Mouse (Mus musculus) stomach, embryonic 14.5 days (tissue): ENCODE results near the gene Sorcs3. TPM values are rescaled to one million over a fixed set of nuclear protein-coding genes. Genes with fewer than 3 reads are reported as not detected.

Experiments used
- ATAC-seq: fragments of 200-750 bp; cut with Nextera tagmentation; 2 replicates; pipeline ENCODE4 v1.8.0; 2017; ENCODE audit warnings: low read depth, moderate TSS enrichment; ENCODE audit not compliant: insufficient number of reproducible peaks, insufficient read depth, low FRiP score
- H3K27ac ChIP-seq: fragments of 300-500 bp; sonication (generic); 2 replicates; pipeline ENCODE4 v1.5.1; 2014; ENCODE audit warnings: mild to moderate bottlenecking, low read length, moderate library complexity, mixed read lengths
- H3K27me3 ChIP-seq: fragments of 300-500 bp; sonication (generic); 2 replicates; pipeline ENCODE4 v1.6.1; 2014; ENCODE audit warnings: low read length, control low read depth, mixed read lengths; ENCODE audit not compliant: control insufficient read depth, insufficient read depth
- H3K36me3 ChIP-seq: fragments of 300-500 bp; sonication (generic); 2 replicates; pipeline ENCODE4 v1.6.1; 2014; ENCODE audit warnings: mild to moderate bottlenecking, control low read depth, low read length, moderate library complexity, mixed read lengths; ENCODE audit not compliant: control insufficient read depth, insufficient read depth
- H3K4me1 ChIP-seq: fragments of 300-500 bp; sonication (generic); 2 replicates; pipeline ENCODE4 v1.6.1; 2014; ENCODE audit warnings: low read length, control low read depth, mixed read lengths; ENCODE audit not compliant: control insufficient read depth, insufficient read depth
- H3K4me2 ChIP-seq: fragments of 300-500 bp; sonication (generic); replicated peaks from 2 replicates; pipeline ENCODE4 v1.6.1; 2014; ENCODE audit warnings: low read depth, low read length, control low read depth
- H3K4me3 ChIP-seq: fragments of 300-500 bp; sonication (generic); 2 replicates; pipeline ENCODE4 v1.5.1; 2014; ENCODE audit warnings: low read depth, low read length, control low read depth
- H3K9ac ChIP-seq: fragments of 300-500 bp; sonication (generic); replicated peaks from 2 replicates; pipeline ENCODE4 v1.6.1; 2014; ENCODE audit warnings: low read depth, mild to moderate bottlenecking, control low read depth, low read length, moderate library complexity, mixed read lengths
- H3K9me3 ChIP-seq: fragments of 300-500 bp; sonication (generic); 2 replicates; pipeline ENCODE4 v1.6.1; 2016; ENCODE audit warnings: low read depth, low read length, control low read depth; ENCODE audit not compliant: control insufficient read depth
- WGBS: fragments of 180-500 bp; shearing (Covaris S2); extraction: QIAGEN DNeasy Blood & Tissue Kit; methylation state at CpG from one replicate; pipeline ENCODE4 v1.1.7; 2014; 5-methylcytosine and 5-hydroxymethylcytosine counted together
- polyA plus RNA-seq: library from polyadenylated mRNA; unstranded; fragments of >200 nt; fragmentation: Nextera tagmentation; extraction: Ambion mirVana; gene quantifications from 2 replicates; pipeline ENCODE4 v1.2.1, GENCODE M21; 2014

Gene Sorcs3
- polyA plus RNA-seq, 1 experiment from 2014 or later, result 1.8 TPM

- Histone ChIP-seq H3K36me3 (no peaks in the 10 kb centered on the region), H3K4me3 (no peak overlapping the region), H3K4me1 (no peaks in the 10 kb centered on the region), H3K9me3 (no peaks in the 10 kb centered on the region), H3K27me3 (no peaks in the 10 kb centered on the region), H3K9ac (no peak overlapping the region), H3K4me2 (no peak overlapping the region), H3K27ac (no peak overlapping the region)
- ATAC-seq, result no peak
- WGBS, result 85% methylated on average over 4 of the region's 4 CpGs
These were observed 223.4 kb downstream of the Sorcs3 start for GRCm38 (mm10) chr19:48429263-48429662.

GRCm38 (mm10) chr19:48429755-48430154 is 223.9 kb downstream of the Sorcs3 start:
- Histone ChIP-seq H3K27me3 (no peaks in the 10 kb centered on the region), H3K27ac (no peak overlapping the region), H3K4me1 (no peaks in the 10 kb centered on the region), H3K9me3 (no peaks in the 10 kb centered on the region), H3K4me2 (no peak overlapping the region), H3K4me3 (no peak overlapping the region), H3K9ac (no peak overlapping the region), H3K36me3 (no peaks in the 10 kb centered on the region)
- no peak for ATAC-seq
- 33% methylated on average over 2 of the region's 2 CpGs for WGBS

- Histone ChIP-seq H3K4me1 (no peaks in the 10 kb centered on the region), H3K4me2 (no peak overlapping the region), H3K36me3 (no peaks in the 10 kb centered on the region), H3K9ac (no peak overlapping the region), H3K4me3 (no peak overlapping the region), H3K27ac (no peak overlapping the region), H3K27me3 (no peaks in the 10 kb centered on the region), H3K9me3 (no peaks in the 10 kb centered on the region)
- WGBS, result 84% methylated on average over 5 of the region's 5 CpGs
- no peak for ATAC-seq
These were observed 224.5 kb downstream of the Sorcs3 start for GRCm38 (mm10) chr19:48430328-48430727.

GRCm38 (mm10) chr19:48438450-48438849 is 232.6 kb downstream of the Sorcs3 start:
- Histone ChIP-seq H3K4me3 (no peak overlapping the region), H3K9me3 (no peaks in the 10 kb centered on the region), H3K4me1 (no peaks in the 10 kb centered on the region), H3K36me3 (no peaks in the 10 kb centered on the region), H3K27me3 (no peaks in the 10 kb centered on the region), H3K4me2 (no peak overlapping the region), H3K27ac (no peak overlapping the region), H3K9ac (no peak overlapping the region)
- no peak for ATAC-seq
- 94% methylated on average over 1 of the region's 1 CpGs for WGBS

DNA sequence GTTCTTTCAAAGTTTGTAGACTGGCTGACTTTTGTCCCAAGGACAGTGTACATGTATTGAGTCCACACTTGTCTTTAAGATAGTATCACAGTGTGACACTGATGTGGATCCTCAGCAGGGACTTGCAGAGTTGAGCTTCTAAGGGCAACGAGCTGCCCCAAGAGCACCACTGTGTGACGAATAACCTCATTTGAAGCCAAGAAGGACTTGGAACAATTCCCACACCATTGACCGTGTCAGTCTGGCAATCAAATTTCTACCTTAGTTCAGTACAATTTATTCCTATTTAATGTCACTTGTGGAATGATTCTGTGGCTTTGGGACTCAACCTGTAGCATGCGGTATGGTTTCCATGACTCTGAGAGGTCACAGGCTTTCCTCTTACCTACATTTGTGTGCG is 255.3 kb downstream of the Sorcs3 start:
- no peaks in the 10 kb centered on the region for H3K9me3 ChIP-seq
- no peaks in the 10 kb centered on the region for H3K27me3 ChIP-seq
- 89% methylated on average over 5 of the region's 5 CpGs for WGBS
- H3K4me3 ChIP-seq, result no peak overlapping the region
- no peak overlapping the region for H3K4me2 ChIP-seq
- no peaks in the 10 kb centered on the region for H3K4me1 ChIP-seq
- no peak for ATAC-seq
- H3K9ac ChIP-seq, result no peak overlapping the region
- no peaks in the 10 kb centered on the region for H3K36me3 ChIP-seq
- no peak overlapping the region for H3K27ac ChIP-seq

- no peak overlapping the region for H3K27ac ChIP-seq
- no peak overlapping the region for H3K4me3 ChIP-seq
- no peaks in the 10 kb centered on the region for H3K9me3 ChIP-seq
- H3K27me3 ChIP-seq, result no peaks in the 10 kb centered on the region
- no peak overlapping the region for H3K9ac ChIP-seq
- no peak for ATAC-seq
- no peak overlapping the region for H3K4me2 ChIP-seq
- WGBS, result 83% methylated on average over 3 of the region's 3 CpGs
- no peaks in the 10 kb centered on the region for H3K36me3 ChIP-seq
- H3K4me1 ChIP-seq, result no peaks in the 10 kb centered on the region
These were observed 256.6 kb downstream of the Sorcs3 start for GRCm38 (mm10) chr19:48462426-48462825.

- Histone ChIP-seq H3K4me3 (no peak overlapping the region), H3K4me2 (no peak overlapping the region), H3K36me3 (no peaks in the 10 kb centered on the region), H3K27me3 (no peaks in the 10 kb centered on the region), H3K9me3 (no peaks in the 10 kb centered on the region), H3K4me1 (no peaks in the 10 kb centered on the region), H3K9ac (no peak overlapping the region), H3K27ac (no peak overlapping the region)
- ATAC-seq, result no peak
- WGBS, result 62% methylated on average over 3 of the region's 3 CpGs
These were observed 257.7 kb downstream of the Sorcs3 start for GRCm38 (mm10) chr19:48463494-48463893.

GRCm38 (mm10) chr19:48467471-48467870 is 261.6 kb downstream of the Sorcs3 start:
- H3K9me3 ChIP-seq, result no peaks in the 10 kb centered on the region
- H3K4me3 ChIP-seq, result no peak overlapping the region
- no peak for ATAC-seq
- no peaks in the 10 kb centered on the region for H3K4me1 ChIP-seq
- 61% methylated on average over 4 of the region's 4 CpGs for WGBS
- H3K4me2 ChIP-seq, result no peak overlapping the region
- no peak overlapping the region for H3K9ac ChIP-seq
- no peaks in the 10 kb centered on the region for H3K27me3 ChIP-seq
- H3K36me3 ChIP-seq, result no peaks in the 10 kb centered on the region
- H3K27ac ChIP-seq, result no peak overlapping the region

DNA sequence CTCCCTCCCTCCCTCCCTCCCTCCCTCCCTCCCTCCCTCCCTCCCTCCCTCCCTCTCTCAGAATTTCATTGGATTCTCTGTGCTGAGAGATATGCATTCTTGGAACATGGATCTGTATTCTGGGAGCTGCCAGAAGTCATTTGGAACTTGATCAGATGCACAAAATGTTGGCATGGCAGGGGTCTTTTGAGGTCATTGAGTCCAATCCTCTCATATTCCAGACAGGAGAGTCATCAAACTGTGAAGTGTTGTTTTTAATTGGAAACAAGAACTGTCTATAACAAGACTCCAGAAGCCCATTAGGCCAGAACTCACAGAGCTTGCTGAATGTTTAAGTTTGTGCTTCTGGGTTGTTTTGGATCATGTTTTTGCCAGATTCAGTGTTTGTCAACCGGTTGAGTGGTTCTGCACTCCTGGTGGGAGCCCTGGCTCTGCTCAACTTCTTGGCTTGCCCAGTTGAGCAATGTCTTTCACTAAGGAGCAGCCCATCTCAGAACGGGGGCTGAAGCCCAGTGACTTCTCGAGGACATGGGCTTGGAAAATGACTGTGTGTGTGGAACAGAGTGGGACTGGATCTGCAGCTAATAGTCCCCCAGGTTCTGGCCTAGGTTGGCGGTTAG is 264.1 kb downstream of the Sorcs3 start:
- 89% methylated on average over 4 of the region's 4 CpGs for WGBS
- no peaks in the 10 kb centered on the region for H3K4me1 ChIP-seq

More for the DNA sequence above, 264.1 kb downstream of the Sorcs3 start:
- Histone ChIP-seq H3K4me3 (no peak overlapping the region), H3K9ac (no peak overlapping the region), H3K36me3 (no peaks in the 10 kb centered on the region), H3K27me3 (no peaks in the 10 kb centered on the region), H3K4me2 (no peak overlapping the region), H3K27ac (no peak overlapping the region), H3K9me3 (no peaks in the 10 kb centered on the region)
- ATAC-seq, result no peak
